Mouse (Mus musculus): ENCODE results near the gene Fcrl6. TPM values are rescaled to one million over a fixed set of nuclear protein-coding genes. Genes with fewer than 3 reads are reported as not detected.

Gene Fcrl6
- polyA plus RNA-seq, 1 experiment: not detected

- TF ChIP-seq FLI1 (IDR thresholded peaks at IDR 0.05; ENCODE audit: low read length) (no peak), GATA1 (IDR thresholded peaks at IDR 0.05; ENCODE audit: borderline replicate concordance, low read length) (no peak)
- Histone ChIP-seq H3K27me3 (replicated peaks) (peaks cover 5% of the 10 kb centered on the region), H3K9me3 (peaks cover 9% of the 10 kb centered on the region), H3K4me1 (peaks cover 29% of the 10 kb centered on the region), H3K4me3 (replicated peaks) (peak within 1 kb of the TSS; percentile 96), H3K36me3 (replicated peaks; ENCODE audit: low read length) (no peaks in the 10 kb centered on the region)
Measured at GRCm38 (mm10) chr1:172632451-172633326, 30.3 kb upstream of the Fcrl6 start, which contains the start of gene Dusp23. TSS of gene Dusp23 (minus strand) at chr1:172632962.

DNA sequence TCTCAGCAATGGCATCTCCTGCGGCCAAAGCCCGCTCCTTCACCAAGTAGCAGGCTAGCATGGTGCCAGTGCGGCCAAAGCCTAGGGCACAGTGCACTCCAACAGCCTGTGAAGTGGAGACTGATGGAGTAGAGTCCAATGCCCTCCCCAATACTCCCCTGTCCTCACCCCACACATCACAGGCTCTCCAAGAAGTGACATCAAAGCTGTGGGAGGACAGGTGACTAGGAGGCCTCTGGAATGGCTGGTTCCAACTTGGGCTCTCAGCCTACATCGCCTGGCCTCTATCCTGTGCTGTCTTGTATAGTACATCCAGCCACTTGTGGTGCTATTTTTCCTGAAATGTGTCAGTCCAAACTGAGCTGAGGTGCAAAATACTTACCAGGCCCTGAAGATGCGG is 29.4 kb upstream of the Fcrl6 start:
- peaks cover 19% of the 10 kb centered on the region for H3K9me3 ChIP-seq
- peaks cover 5% of the 10 kb centered on the region for H3K27me3 ChIP-seq (replicated peaks)
- H3K4me1 ChIP-seq: peaks cover 29% of the 10 kb centered on the region
- no peaks in the 10 kb centered on the region for H3K36me3 ChIP-seq (replicated peaks; ENCODE audit: low read length)
- H3K4me3 ChIP-seq (replicated peaks): peak overlapping the region; percentile 18
- TF ChIP-seq FLI1 (IDR thresholded peaks at IDR 0.05; ENCODE audit: low read length): no peak
- no peak for TF ChIP-seq GATA1 (IDR thresholded peaks at IDR 0.05; ENCODE audit: borderline replicate concordance, low read length)

GRCm38 (mm10) chr1:172629831-172630230 is 27.5 kb upstream of the Fcrl6 start:
- Histone ChIP-seq H3K36me3 (replicated peaks; ENCODE audit: low read length) (no peaks in the 10 kb centered on the region), H3K4me3 (replicated peaks) (no peak overlapping the region), H3K4me1 (peaks cover 18% of the 10 kb centered on the region), H3K9me3 (peaks cover 24% of the 10 kb centered on the region), H3K27me3 (replicated peaks) (peaks cover 5% of the 10 kb centered on the region)
- no peak for TF ChIP-seq GATA1 (IDR thresholded peaks at IDR 0.05; ENCODE audit: borderline replicate concordance, low read length)
- TF ChIP-seq FLI1 (IDR thresholded peaks at IDR 0.05; ENCODE audit: low read length): no peak

DNA sequence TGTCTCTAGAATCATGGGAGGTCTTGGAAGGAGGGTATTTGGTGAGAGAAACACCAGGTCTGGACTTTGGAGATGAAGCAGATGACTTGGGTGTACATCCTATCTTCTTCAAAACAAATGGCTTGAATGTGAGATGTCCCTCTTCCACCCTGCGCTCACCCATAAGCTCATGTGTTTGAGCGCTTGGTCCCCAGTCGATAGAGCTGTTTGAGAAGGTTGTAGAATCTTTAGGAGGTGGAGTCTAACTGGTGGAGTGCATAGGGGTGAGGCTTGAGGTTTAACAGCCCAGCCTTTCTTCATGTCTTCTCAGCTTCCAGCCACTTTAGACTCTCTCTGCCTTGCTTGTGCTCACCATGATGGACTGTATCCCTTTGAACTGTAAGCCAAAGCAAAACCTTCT is 24.0 kb upstream of the Fcrl6 start:
- Histone ChIP-seq H3K9me3 (peaks cover 24% of the 10 kb centered on the region), H3K36me3 (replicated peaks; ENCODE audit: low read length) (no peaks in the 10 kb centered on the region), H3K27me3 (replicated peaks) (peaks cover 8% of the 10 kb centered on the region), H3K4me1 (peaks cover 6% of the 10 kb centered on the region), H3K4me3 (replicated peaks) (no peak overlapping the region)
- no peak for TF ChIP-seq GATA1 (IDR thresholded peaks at IDR 0.05; ENCODE audit: borderline replicate concordance, low read length)
- TF ChIP-seq FLI1 (IDR thresholded peaks at IDR 0.05; ENCODE audit: low read length): no peak

DNA sequence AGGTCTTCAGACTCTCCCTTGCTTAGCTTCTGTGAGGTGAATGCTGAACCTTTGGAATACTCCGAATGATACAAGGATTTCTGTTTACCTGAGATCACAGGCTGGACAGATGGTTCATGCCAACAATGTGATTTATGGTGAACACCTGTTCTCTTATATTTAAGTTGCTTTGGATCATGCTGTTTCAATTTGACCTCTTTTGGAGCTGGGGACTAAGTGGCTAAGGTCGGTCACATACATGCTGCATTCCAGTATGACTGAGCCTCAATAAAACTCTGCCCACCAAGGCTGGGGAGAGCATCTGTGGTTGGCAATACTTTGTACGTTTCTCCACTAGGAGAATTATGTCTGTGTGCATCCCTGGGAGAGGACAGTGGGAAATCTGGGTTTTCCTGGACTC is 21.7 kb upstream of the Fcrl6 start:
- Histone ChIP-seq H3K4me1 (peaks cover 6% of the 10 kb centered on the region), H3K4me3 (replicated peaks) (no peak overlapping the region)

GRCm38 (mm10) chr1:172623599-172623998 is 21.2 kb upstream of the Fcrl6 start:
- H3K36me3 ChIP-seq (replicated peaks; ENCODE audit: low read length): no peaks in the 10 kb centered on the region
- H3K9me3 ChIP-seq: peaks cover 24% of the 10 kb centered on the region
- H3K4me1 ChIP-seq: peaks cover 6% of the 10 kb centered on the region
- H3K27me3 ChIP-seq (replicated peaks): peaks cover 15% of the 10 kb centered on the region
- TF ChIP-seq GATA1 (IDR thresholded peaks at IDR 0.05; ENCODE audit: borderline replicate concordance, low read length): no peak
- no peak for TF ChIP-seq FLI1 (IDR thresholded peaks at IDR 0.05; ENCODE audit: low read length)
- H3K4me3 ChIP-seq (replicated peaks): no peak overlapping the region

More for the DNA sequence above, 21.7 kb upstream of the Fcrl6 start:
- Histone ChIP-seq H3K36me3 (replicated peaks; ENCODE audit: low read length) (no peaks in the 10 kb centered on the region), H3K27me3 (replicated peaks) (peaks cover 15% of the 10 kb centered on the region), H3K9me3 (peaks cover 24% of the 10 kb centered on the region)
- TF ChIP-seq FLI1 (IDR thresholded peaks at IDR 0.05; ENCODE audit: low read length) (no peak), GATA1 (IDR thresholded peaks at IDR 0.05; ENCODE audit: borderline replicate concordance, low read length) (no peak)

GRCm38 (mm10) chr1:172619235-172619634 is 16.9 kb upstream of the Fcrl6 start:
- no peak overlapping the region for H3K4me3 ChIP-seq (replicated peaks)
- H3K4me1 ChIP-seq: peaks cover 6% of the 10 kb centered on the region
- no peaks in the 10 kb centered on the region for H3K36me3 ChIP-seq (replicated peaks; ENCODE audit: low read length)
- TF ChIP-seq FLI1 (IDR thresholded peaks at IDR 0.05; ENCODE audit: low read length) (no peak), GATA1 (IDR thresholded peaks at IDR 0.05; ENCODE audit: borderline replicate concordance, low read length) (no peak)
- peaks cover 30% of the 10 kb centered on the region for H3K27me3 ChIP-seq (replicated peaks)
- no peaks in the 10 kb centered on the region for H3K9me3 ChIP-seq

DNA sequence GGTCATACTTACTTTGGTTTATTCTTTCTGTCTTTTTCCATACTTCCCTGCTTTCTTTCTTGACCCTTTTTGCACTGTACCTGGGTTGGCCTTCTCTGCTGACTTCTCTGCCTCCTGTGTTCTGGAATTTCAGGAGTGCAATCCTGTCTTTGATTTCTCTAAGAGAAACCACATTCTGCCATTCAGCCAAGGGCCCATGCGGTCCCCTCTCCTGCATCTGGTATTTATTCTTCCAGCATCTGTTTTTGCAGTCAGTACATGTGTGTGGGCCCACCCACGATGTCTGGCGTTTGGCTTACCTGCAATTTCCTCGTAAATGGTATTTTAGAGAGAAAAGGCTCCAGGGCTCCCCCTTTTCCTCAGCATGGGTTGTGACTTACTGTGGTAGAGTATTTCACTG is 15.8 kb upstream of the Fcrl6 start:
- Histone ChIP-seq H3K4me3 (replicated peaks) (no peak overlapping the region), H3K27me3 (replicated peaks) (peaks cover 25% of the 10 kb centered on the region), H3K9me3 (no peaks in the 10 kb centered on the region), H3K36me3 (replicated peaks; ENCODE audit: low read length) (no peaks in the 10 kb centered on the region), H3K4me1 (no peaks in the 10 kb centered on the region)
- TF ChIP-seq GATA1 (IDR thresholded peaks at IDR 0.05; ENCODE audit: borderline replicate concordance, low read length): no peak
- no peak for TF ChIP-seq FLI1 (IDR thresholded peaks at IDR 0.05; ENCODE audit: low read length)

- Histone ChIP-seq H3K9me3 (no peaks in the 10 kb centered on the region), H3K27me3 (replicated peaks) (peaks cover 27% of the 10 kb centered on the region), H3K4me3 (replicated peaks) (no peak overlapping the region), H3K36me3 (replicated peaks; ENCODE audit: low read length) (no peaks in the 10 kb centered on the region), H3K4me1 (no peaks in the 10 kb centered on the region)
- TF ChIP-seq FLI1 (IDR thresholded peaks at IDR 0.05; ENCODE audit: low read length) (no peak), GATA1 (IDR thresholded peaks at IDR 0.05; ENCODE audit: borderline replicate concordance, low read length) (no peak)
Measured at GRCm38 (mm10) chr1:172617365-172618076, 15.2 kb upstream of the Fcrl6 start.

Measured in megakaryocyte, embryonic 14.5 days (primary cell).